Mouse (Mus musculus) intestine, embryonic 16.5 days (tissue): ENCODE results near the gene Hspb1. TPM values are rescaled to one million over a fixed set of nuclear protein-coding genes. Genes with fewer than 3 reads are reported as not detected.

Experiments
- ATAC-seq: fragments of 200-750 bp; cut with Nextera tagmentation; 2 replicates; pipeline ENCODE4 v1.8.0; 2017; ENCODE audit warnings: moderate TSS enrichment, moderate library complexity
- H3K27ac ChIP-seq: fragments of 300-500 bp; sonication (generic); 2 replicates; pipeline ENCODE4 v1.5.1; 2014; ENCODE audit warnings: mild to moderate bottlenecking, low read length
- H3K27me3 ChIP-seq: fragments of 300-500 bp; sonication (generic); replicated peaks from 2 replicates; pipeline ENCODE4 v1.6.1; 2014; ENCODE audit warnings: low read length, control low read depth, mixed read lengths; ENCODE audit not compliant: control insufficient read depth, insufficient read depth
- H3K36me3 ChIP-seq: fragments of 300-500 bp; sonication (generic); 2 replicates; pipeline ENCODE4 v1.6.1; 2014; ENCODE audit warnings: low read length, control low read depth; ENCODE audit not compliant: control insufficient read depth, insufficient read depth
- H3K4me1 ChIP-seq: fragments of 300-500 bp; sonication (generic); 2 replicates; pipeline ENCODE4 v1.6.1; 2014; ENCODE audit warnings: low read length, control low read depth, mixed read lengths; ENCODE audit not compliant: control insufficient read depth, insufficient read depth
- H3K4me2 ChIP-seq: fragments of 300-500 bp; sonication (generic); 2 replicates; pipeline ENCODE4 v1.6.1; 2014; ENCODE audit warnings: low read depth, low read length, control low read depth
- H3K4me3 ChIP-seq: fragments of 300-500 bp; sonication (generic); 2 replicates; pipeline ENCODE4 v1.5.1; 2014; ENCODE audit warnings: mild to moderate bottlenecking, low read length
- H3K9ac ChIP-seq: fragments of 300-500 bp; sonication (generic); 2 replicates; pipeline ENCODE4 v1.6.1; 2014; ENCODE audit warnings: low read depth, low read length
- H3K9me3 ChIP-seq: fragments of 300-500 bp; sonication (generic); 2 replicates; pipeline ENCODE4 v1.6.1; 2016; ENCODE audit warnings: low read length, control low read depth; ENCODE audit not compliant: control insufficient read depth
- WGBS: fragments of 180-500 bp; shearing (Covaris S2); extraction: QIAGEN DNeasy Blood & Tissue Kit; methylation state at CpG from one replicate; pipeline ENCODE4 v1.1.7; 2014; 5-methylcytosine and 5-hydroxymethylcytosine counted together
- polyA plus RNA-seq: library from polyadenylated mRNA; unstranded; fragments of >200 nt; fragmentation: Nextera tagmentation; extraction: Ambion mirVana; gene quantifications from 2 replicates; pipeline ENCODE4 v1.2.1, GENCODE M21; 2015

Hspb1 gene
- polyA plus RNA-seq, 1 experiment from 2014 or later, result 114 TPM

DNA sequence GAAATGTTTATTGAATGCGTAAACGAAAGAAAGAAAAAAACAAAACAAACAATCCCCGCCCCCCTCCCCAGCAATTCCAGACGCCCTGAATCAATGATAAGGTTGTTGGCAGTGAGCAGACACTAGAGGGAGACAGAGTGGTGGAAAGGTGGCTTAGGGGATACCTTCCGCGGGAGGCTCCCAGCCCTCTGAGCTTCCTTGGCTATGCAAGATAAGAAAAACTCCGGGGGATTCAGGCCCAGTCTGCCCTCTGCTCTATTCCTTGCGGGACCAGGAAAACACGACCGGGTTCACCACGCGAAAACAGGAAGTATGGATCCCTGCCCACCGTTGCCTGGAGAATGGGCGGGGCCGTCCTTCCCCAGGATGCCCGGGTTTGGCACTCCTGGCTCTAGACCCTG is 9.9 kb upstream of the Hspb1 start:
- Histone ChIP-seq H3K9ac (peak overlapping the region; percentile 62; the same call in 1 of the 2 replicates), H3K9me3 (no peaks in the 10 kb centered on the region), H3K4me3 (peak overlapping the region; percentile 47), H3K27me3 (no peaks in the 10 kb centered on the region), H3K4me1 (peaks cover 15% of the 10 kb centered on the region), H3K4me2 (peak overlapping the region; percentile 68), H3K27ac (no peak overlapping the region), H3K36me3 (no peaks in the 10 kb centered on the region)
- under 1% methylated on average over 16 of the region's 16 CpGs for WGBS
- ATAC-seq, result 0 out of 2 replicates have a peak, but pooled peaks have one; percentile 34

DNA sequence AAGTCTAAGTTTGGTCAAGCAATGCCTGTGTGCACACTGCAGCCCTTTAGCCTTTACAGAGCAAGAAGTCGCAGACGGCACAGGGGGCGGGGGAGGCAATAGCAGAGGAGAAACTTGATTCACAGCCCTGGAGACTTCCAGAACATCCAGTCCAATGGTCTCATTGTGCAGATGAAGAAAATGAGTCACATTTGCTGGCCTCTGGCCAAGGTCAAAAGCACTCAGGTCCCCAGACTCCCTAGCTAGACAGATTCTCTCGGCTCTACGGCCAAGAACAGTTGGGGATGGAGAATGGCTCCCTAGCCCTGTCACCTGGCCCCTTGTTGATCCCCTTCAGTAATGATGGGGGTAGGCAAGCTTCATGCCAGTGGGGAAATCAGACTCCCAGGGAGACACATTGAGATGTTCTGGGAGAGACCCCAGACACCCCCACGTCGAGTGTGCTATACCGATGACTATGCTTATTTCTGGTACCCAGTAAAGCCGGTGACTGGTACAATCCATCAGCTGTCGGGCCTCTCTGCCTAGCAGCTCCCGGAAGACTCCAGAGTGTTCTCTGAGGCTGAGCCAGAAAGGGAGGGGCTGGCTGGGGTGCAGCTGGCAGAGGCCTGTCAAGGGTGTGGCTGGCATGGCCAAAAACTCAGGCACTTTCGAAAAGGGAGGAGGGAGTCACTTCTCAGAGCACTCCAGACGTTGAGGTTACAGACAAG is 8.1 kb upstream of the Hspb1 start:
- H3K4me1 ChIP-seq, result peaks cover 13% of the 10 kb centered on the region
- no peak overlapping the region for H3K27ac ChIP-seq
- no peak overlapping the region for H3K4me2 ChIP-seq
- no peaks in the 10 kb centered on the region for H3K9me3 ChIP-seq
- no peak overlapping the region for H3K9ac ChIP-seq
- no peak overlapping the region for H3K4me3 ChIP-seq
- no peaks in the 10 kb centered on the region for H3K27me3 ChIP-seq
- 29% methylated on average over 13 of the region's 13 CpGs for WGBS
- no peaks in the 10 kb centered on the region for H3K36me3 ChIP-seq
- peak; percentile 59 for ATAC-seq

DNA sequence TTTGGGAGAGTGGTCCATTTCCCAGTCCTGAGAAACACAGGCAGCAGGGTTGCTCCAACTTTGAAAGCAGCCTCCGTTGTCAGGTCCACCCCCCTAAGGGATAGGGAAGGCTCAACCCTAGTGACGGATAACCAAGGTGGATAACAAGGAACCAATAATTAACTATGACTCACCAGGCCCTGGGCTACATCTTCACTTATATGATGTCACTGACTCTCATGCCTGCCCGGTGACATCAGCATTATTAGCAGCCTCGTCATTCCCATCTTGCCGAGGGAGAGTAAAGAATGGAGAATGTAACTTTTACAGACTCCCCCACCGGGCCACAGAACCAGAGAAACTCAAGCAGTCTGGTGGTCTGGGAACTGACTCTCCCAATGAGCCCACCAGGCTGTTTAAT is 3.1 kb upstream of the Hspb1 start:
- Histone ChIP-seq H3K27ac (no peak overlapping the region), H3K9me3 (no peaks in the 10 kb centered on the region), H3K4me1 (peaks cover 16% of the 10 kb centered on the region), H3K4me3 (no peak overlapping the region), H3K9ac (no peak overlapping the region), H3K27me3 (peaks cover 6% of the 10 kb centered on the region; the same call in 1 of the 2 replicates), H3K4me2 (no peak overlapping the region), H3K36me3 (no peaks in the 10 kb centered on the region)
- ATAC-seq, result no peak
- WGBS, result 59% methylated on average over 6 of the region's 6 CpGs

DNA sequence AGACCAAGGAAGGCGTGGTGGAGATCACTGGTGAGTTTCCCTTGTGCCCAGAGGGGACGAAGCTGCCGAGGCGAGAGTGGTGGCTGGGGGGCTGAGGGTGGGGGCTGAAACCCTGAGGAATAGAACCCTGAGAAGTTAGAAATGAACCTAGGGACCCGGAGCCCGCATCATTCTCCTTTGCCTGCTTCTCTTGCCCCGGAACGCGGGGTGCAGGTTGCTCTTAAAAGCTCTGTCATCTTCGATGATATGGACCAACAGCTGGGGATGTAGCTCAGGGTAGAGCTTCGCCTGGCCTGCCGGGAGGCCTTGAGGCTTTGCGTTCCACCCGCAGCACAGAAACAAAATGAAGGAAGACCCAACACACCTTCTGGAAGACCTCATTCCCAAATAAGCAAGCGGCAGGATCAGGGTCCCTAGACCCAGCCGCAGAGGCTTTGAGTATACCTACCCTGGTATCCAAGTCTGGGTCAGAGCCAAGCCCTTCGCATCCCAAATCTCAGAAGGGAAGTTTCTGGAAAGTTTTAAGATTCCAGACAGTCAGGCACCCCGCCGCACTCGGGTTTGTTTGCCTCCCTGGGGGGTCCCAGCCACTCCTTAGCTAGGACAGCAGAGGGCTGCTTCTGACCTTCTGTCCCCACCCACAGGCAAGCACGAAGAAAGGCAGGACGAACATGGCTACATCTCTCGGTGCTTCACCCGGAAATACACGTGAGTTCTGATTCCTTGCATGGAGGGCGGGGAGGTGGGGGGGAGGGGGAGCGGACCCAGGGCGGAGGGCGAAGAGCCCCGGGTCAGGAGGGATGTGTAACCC is 891 bp downstream of the Hspb1 start:
- H3K27ac ChIP-seq, result 0 out of 2 replicates have a peak overlapping the region, but pooled peaks have one; percentile 18
- WGBS, result 3% methylated on average over 29 of the region's 30 CpGs
- H3K9ac ChIP-seq, result peak overlapping the region; percentile 59
- no peaks in the 10 kb centered on the region for H3K36me3 ChIP-seq
- H3K27me3 ChIP-seq, result peaks cover 6% of the 10 kb centered on the region; the same call in 1 of the 2 replicates
- ATAC-seq, result peak; percentile 15; the same call in 1 of the 2 replicates
- H3K4me2 ChIP-seq, result peak overlapping the region; percentile 56
- peak overlapping the region; percentile 45 for H3K4me3 ChIP-seq
- peaks cover 12% of the 10 kb centered on the region for H3K4me1 ChIP-seq
- H3K9me3 ChIP-seq, result no peaks in the 10 kb centered on the region

DNA sequence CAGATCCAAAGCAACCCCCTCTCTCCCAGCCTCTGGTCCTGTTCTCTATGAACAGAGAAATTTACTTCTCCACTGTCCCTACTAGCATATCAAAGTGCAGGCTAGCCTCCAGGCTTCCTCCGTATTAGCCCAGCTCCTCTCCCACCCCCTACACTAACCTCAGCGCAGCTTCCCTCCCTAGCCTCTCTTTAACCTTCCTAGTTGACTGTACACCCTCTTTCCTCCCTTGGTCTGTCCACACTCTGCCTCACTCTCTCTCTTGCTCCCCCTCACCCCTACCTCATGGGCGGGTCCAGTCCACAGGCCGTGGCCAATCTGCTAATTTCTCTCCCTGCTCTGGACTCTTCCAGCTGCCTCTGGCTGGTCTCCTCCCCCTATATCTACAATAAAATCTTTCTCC is 2.6 kb downstream of the Hspb1 start:
- ATAC-seq, result no peak
- Histone ChIP-seq H3K4me3 (no peak overlapping the region), H3K9ac (no peak overlapping the region), H3K4me1 (peaks cover 12% of the 10 kb centered on the region), H3K4me2 (no peak overlapping the region), H3K9me3 (no peaks in the 10 kb centered on the region), H3K27me3 (peaks cover 6% of the 10 kb centered on the region; the same call in 1 of the 2 replicates), H3K36me3 (no peaks in the 10 kb centered on the region), H3K27ac (no peak overlapping the region)
- 54% methylated on average over 4 of the region's 4 CpGs for WGBS

DNA sequence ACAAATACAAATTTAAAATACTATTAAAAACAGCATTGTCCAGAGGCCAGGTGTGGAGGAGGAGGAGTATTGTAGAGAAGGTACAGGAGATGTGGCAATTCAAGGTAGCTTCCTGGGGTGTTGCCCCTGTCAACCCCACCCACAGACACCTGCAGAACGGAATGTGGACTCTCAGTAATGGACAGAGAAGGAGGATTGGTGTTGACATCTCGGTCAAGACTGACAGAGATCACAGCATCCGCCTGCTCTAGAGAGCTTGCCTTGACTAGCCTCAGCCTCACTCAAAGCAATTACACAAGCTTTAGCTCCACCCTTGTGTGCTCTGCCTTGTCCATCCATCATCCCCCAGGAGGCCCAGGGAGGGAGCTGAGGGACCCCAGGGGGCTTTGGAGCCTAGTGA is 3.2 kb downstream of the Hspb1 start:
- Histone ChIP-seq H3K4me3 (no peak overlapping the region), H3K36me3 (no peaks in the 10 kb centered on the region), H3K9ac (no peak overlapping the region), H3K27ac (no peak overlapping the region), H3K27me3 (peaks cover 6% of the 10 kb centered on the region; the same call in 1 of the 2 replicates), H3K4me1 (peaks cover 12% of the 10 kb centered on the region), H3K4me2 (no peak overlapping the region), H3K9me3 (no peaks in the 10 kb centered on the region)
- 59% methylated on average over 3 of the region's 3 CpGs for WGBS
- ATAC-seq, result no peak

DNA sequence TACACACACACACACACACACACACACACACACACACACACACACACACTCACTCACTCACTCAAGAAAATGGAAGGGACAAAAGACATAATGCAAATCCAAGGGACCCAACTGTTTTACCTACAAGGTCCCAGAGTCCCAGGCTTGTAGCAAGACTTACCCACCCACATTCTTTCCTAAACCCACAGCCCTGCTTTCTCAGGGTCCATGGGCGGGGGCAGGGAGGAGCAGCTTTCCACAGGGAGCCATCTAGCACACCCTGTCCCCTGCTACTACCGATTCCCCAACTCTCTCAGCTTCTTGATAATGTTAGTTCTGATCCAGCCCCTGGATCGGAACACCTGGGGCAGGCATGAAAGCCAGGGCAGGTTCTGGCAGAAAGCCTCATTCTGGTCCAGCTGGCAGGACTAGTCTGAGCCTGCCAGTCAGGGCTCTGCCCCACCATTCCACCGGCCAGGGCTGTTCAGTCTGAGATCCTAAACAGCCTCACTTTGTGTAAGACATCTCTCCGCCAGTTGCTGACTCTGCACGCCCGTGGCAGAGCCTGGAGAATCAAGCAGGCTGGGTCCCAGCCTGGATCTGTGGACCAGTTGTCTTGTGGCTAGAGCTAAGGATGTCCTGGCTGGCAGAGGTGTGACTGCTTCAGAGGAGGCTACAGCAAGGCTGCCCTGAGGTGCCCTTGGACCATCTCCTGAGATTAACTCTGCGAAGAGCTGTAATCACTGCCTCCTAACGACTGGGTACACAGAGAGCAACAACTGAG is 5.1 kb downstream of the Hspb1 start:
- WGBS, result 42% methylated on average over 9 of the region's 9 CpGs
- Histone ChIP-seq H3K27ac (no peak overlapping the region), H3K4me3 (no peak overlapping the region), H3K4me2 (no peak overlapping the region), H3K9me3 (no peaks in the 10 kb centered on the region), H3K36me3 (no peaks in the 10 kb centered on the region), H3K9ac (no peak overlapping the region), H3K4me1 (peaks cover 6% of the 10 kb centered on the region; the same call in 1 of the 2 replicates), H3K27me3 (peaks cover 4% of the 10 kb centered on the region; the same call in 1 of the 2 replicates)
- ATAC-seq, result no peak

DNA sequence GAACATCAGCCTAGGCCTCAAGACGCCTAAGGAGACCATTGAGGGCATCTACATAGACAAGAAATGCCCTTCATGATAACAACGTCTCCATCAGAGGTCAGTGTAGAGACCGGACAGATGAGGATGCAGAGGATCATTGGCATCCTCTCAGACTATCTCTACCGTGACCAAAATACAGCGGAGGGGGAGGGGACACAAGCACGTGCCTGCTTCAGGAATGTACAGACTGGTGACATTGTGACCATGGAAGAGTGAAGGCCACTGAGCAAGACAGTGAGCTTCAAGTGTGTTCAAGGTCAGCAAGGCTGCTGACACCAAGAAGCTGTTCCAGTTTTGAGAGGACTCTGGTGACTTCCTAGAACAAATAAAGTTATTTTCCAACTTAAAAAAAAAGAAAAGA is 7.2 kb downstream of the Hspb1 start:
- no peak overlapping the region for H3K4me2 ChIP-seq
- no peak overlapping the region for H3K4me3 ChIP-seq
- no peaks in the 10 kb centered on the region for H3K36me3 ChIP-seq
- no peaks in the 10 kb centered on the region for H3K4me1 ChIP-seq
- H3K27ac ChIP-seq, result no peak overlapping the region
- ATAC-seq, result no peak
- H3K9me3 ChIP-seq, result no peaks in the 10 kb centered on the region
- no peaks in the 10 kb centered on the region for H3K27me3 ChIP-seq
- WGBS, result 84% methylated on average over 6 of the region's 6 CpGs
- no peak overlapping the region for H3K9ac ChIP-seq

DNA sequence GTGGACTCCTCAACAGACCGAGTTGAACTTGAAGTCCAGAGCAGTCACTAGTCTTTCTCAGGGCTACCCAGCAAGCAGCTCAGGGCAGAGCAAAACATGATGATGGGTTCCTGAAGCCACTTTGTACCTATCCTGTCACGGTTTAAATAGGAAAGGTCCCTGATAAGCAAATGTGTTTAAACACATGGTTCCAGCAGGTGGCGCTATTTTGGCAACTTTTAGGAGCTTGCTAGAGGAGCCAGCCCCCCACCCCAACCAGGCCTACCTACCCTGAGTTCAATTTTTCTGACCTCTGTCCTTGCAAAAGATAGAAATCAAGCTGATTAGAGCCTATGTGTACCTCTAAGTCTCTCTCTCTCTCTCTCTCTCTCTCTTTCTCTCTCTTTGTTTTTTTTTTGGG is 10.3 kb downstream of the Hspb1 start:
- no peak overlapping the region for H3K9ac ChIP-seq
- no peak for ATAC-seq
- H3K4me2 ChIP-seq, result no peak overlapping the region
- no peak overlapping the region for H3K4me3 ChIP-seq
- H3K36me3 ChIP-seq, result no peaks in the 10 kb centered on the region
- peaks cover 1% of the 10 kb centered on the region for H3K4me1 ChIP-seq
- no peaks in the 10 kb centered on the region for H3K9me3 ChIP-seq
- WGBS, result 23% methylated on average over 3 of the region's 3 CpGs
- no peak overlapping the region for H3K27ac ChIP-seq
- H3K27me3 ChIP-seq, result no peaks in the 10 kb centered on the region
